Mouse (Mus musculus) v-Abl transformed pro-B cells (cell line): Measurements from ENCODE around the gene Map7.

ENCODE experiments used
- in situ Hi-C, 2 experiments: fragments of 400-800 bp; cut with MboI; formaldehyde crosslinking; loops; one replicate each; pipeline ENCODE4 v1.15.1; 2025; ENCODE audit not compliant: unreplicated experiment in 2 of 2

The Map7 gene

GRCm38 (mm10) chr10:20181198-20181597 lies 32.9 kb downstream of the Map7 start:
- in situ Hi-C loops = no loop called here

- in situ Hi-C loops = no loop called here
These were observed 33.6 kb downstream of the Map7 start for GRCm38 (mm10) chr10:20181680-20182399.

- in situ Hi-C loops = no loop called here
These were observed 36.1 kb downstream of the Map7 start for GRCm38 (mm10) chr10:20184326-20184725.

GRCm38 (mm10) chr10:20185264-20185663 lies 37.0 kb downstream of the Map7 start:
- in situ Hi-C loops = no loop called here

GRCm38 (mm10) chr10:20185806-20186205 lies 37.5 kb downstream of the Map7 start:
- in situ Hi-C loops = no loop called here

GRCm38 (mm10) chr10:20186800-20187273 lies 38.6 kb downstream of the Map7 start:
- in situ Hi-C loops = no loop called here

GRCm38 (mm10) chr10:20190139-20190747 lies 42.0 kb downstream of the Map7 start:
- in situ Hi-C loops = no loop called here

- in situ Hi-C loops = no loop called here
These were observed 46.7 kb downstream of the Map7 start for GRCm38 (mm10) chr10:20194847-20195540.

GRCm38 (mm10) chr10:20197039-20197438 lies 48.8 kb downstream of the Map7 start:
- in situ Hi-C loops = no loop called here

- in situ Hi-C loops = no loop called here
These were observed 50.9 kb downstream of the Map7 start for GRCm38 (mm10) chr10:20198968-20199737.

- in situ Hi-C loops = no loop called here
These were observed 53.0 kb downstream of the Map7 start for GRCm38 (mm10) chr10:20201236-20201635.

GRCm38 (mm10) chr10:20202171-20202570 lies 53.9 kb downstream of the Map7 start:
- in situ Hi-C loops = no loop called here

GRCm38 (mm10) chr10:20202818-20203217 lies 54.5 kb downstream of the Map7 start:
- in situ Hi-C loops = no loop called here

- in situ Hi-C loops = no loop called here
These were observed 55.2 kb downstream of the Map7 start for GRCm38 (mm10) chr10:20203502-20203901.

GRCm38 (mm10) chr10:20204696-20205431 lies 56.6 kb downstream of the Map7 start:
- in situ Hi-C loops = no loop called here

GRCm38 (mm10) chr10:20206966-20207365 lies 58.7 kb downstream of the Map7 start:
- in situ Hi-C loops = no loop called here

GRCm38 (mm10) chr10:20209609-20210341 lies 61.5 kb downstream of the Map7 start:
- in situ Hi-C loops = no loop called here

- in situ Hi-C loops = no loop called here
These were observed 66.1 kb downstream of the Map7 start for GRCm38 (mm10) chr10:20214418-20214817.

- in situ Hi-C loops = no loop called here
These were observed 68.7 kb downstream of the Map7 start for GRCm38 (mm10) chr10:20216982-20217381.
